Mouse (Mus musculus) intestine, embryonic 14.5 days (tissue): ENCODE measurements at regions not wholly inside any gene's neighbourhood (a gene's known extent, or its start where the extent isn't known, plus 50 kb on each side); places are given as distances from the start of the nearest gene placed in this dataset.
"Not testable (repeated sequence)": the region's sequence is repeated elsewhere in the genome, so short reads cannot be mapped to it uniquely, and the experiment has no call there.

Experiments used
- ATAC-seq: fragments of 200-750 bp; cut with Nextera tagmentation; replicated peaks from 2 replicates; pipeline ENCODE4 v1.8.0; 2017; ENCODE audit warnings: low read depth, moderate number of reproducible peaks, moderate TSS enrichment, moderate library complexity; ENCODE audit not compliant: low FRiP score, low TSS enrichment
- DNase-seq: peaks from one replicate; pipeline ENCODE4 v3.0.0-alpha.2; 2018; ENCODE audit warnings: low spot score
- H3K27ac ChIP-seq: fragments of 300-500 bp; sonication (generic); 2 replicates; pipeline ENCODE4 v1.5.1; 2014; ENCODE audit warnings: low read depth, mild to moderate bottlenecking, control low read depth
- H3K27me3 ChIP-seq: fragments of 300-500 bp; sonication (generic); replicated peaks from 2 replicates; pipeline ENCODE4 v1.6.1; 2014; ENCODE audit warnings: low read length, control low read depth; ENCODE audit not compliant: control insufficient read depth, insufficient read depth
- H3K36me3 ChIP-seq: fragments of 300-500 bp; sonication (generic); 2 replicates; pipeline ENCODE4 v1.6.1; 2014; ENCODE audit warnings: low read length, control low read depth; ENCODE audit not compliant: control insufficient read depth, insufficient read depth
- H3K4me1 ChIP-seq: fragments of 300-500 bp; sonication (generic); replicated peaks from 2 replicates; pipeline ENCODE4 v1.6.1; 2014; ENCODE audit warnings: low read length, control low read depth, mixed read lengths; ENCODE audit not compliant: control insufficient read depth, insufficient read depth
- H3K4me2 ChIP-seq: fragments of 300-500 bp; sonication (generic); 2 replicates; pipeline ENCODE4 v1.6.1; 2014; ENCODE audit warnings: low read length
- H3K4me3 ChIP-seq: fragments of 300-500 bp; sonication (generic); 2 replicates; pipeline ENCODE4 v1.5.1; 2014; ENCODE audit warnings: low read depth, low read length, control low read depth, mixed read lengths
- H3K9ac ChIP-seq: fragments of 300-500 bp; sonication (generic); 2 replicates; pipeline ENCODE4 v1.6.1; 2014; ENCODE audit warnings: mild to moderate bottlenecking, low read length
- H3K9me3 ChIP-seq: fragments of 300-500 bp; sonication (generic); 2 replicates; pipeline ENCODE4 v1.6.1; 2016; ENCODE audit warnings: low read length, control low read depth; ENCODE audit not compliant: control insufficient read depth
- WGBS: fragments of 180-500 bp; shearing (Covaris S2); extraction: QIAGEN DNeasy Blood & Tissue Kit; methylation state at CpG from one replicate; pipeline ENCODE4 v1.1.7; 2014; 5-methylcytosine and 5-hydroxymethylcytosine counted together

DNA sequence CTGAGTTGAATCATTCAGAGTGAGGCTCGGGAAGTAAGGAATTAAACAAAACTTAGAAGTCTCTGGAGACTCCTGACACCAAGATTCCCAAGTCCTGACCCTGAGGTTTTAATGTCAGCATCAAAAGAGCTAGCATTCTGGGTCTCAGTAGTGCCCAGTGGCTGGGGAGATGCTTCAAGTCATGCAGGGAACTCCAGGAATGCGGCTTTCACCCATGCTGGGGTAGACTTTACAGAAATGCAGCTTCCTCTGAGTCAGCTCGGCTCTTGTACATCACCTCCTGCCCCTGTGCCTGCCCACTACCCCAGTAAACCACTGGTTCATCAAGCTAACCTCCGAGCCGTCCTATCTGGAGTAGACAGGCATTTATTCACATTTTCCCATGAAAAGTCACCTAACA lies 269.5 kb downstream of the Eipr1 start:
- H3K4me3 ChIP-seq, result no peak overlapping the region
- no peaks in the 10 kb centered on the region for H3K9me3 ChIP-seq
- 64% methylated on average over 5 of the region's 5 CpGs for WGBS
- DNase-seq (no peak), ATAC-seq (no peak)
- H3K27ac ChIP-seq, result no peak overlapping the region
- no peak overlapping the region for H3K4me2 ChIP-seq
- no peaks in the 10 kb centered on the region for H3K4me1 ChIP-seq
- no peaks in the 10 kb centered on the region for H3K36me3 ChIP-seq
- no peaks in the 10 kb centered on the region for H3K27me3 ChIP-seq
- H3K9ac ChIP-seq, result no peak overlapping the region

DNA sequence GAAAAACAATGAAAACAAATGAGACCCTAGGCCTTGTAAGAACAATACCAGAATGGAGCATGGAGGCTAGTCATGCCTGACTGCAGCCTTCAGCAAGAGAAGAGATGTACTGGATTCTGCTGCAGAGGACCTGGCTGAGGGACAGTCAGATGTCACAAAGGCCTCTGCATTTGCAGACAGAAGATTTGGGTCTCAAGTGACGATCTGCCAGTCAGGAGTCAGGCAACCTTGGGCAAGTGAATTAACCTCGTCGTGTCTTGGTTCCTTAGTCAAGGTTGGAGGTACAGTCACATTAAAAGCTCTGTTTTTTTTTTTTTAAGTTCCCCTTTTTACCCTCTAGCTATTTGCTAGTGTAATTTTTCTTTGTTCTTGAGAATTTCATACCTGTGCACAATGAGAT lies 276.6 kb downstream of the Eipr1 start:
- H3K4me2 ChIP-seq, result no peak overlapping the region
- H3K4me1 ChIP-seq, result no peaks in the 10 kb centered on the region
- no peaks in the 10 kb centered on the region for H3K9me3 ChIP-seq
- H3K27ac ChIP-seq, result no peak overlapping the region
- no peaks in the 10 kb centered on the region for H3K27me3 ChIP-seq
- H3K4me3 ChIP-seq, result no peak overlapping the region
- H3K36me3 ChIP-seq, result no peaks in the 10 kb centered on the region
- DNase-seq, result no peak
- WGBS, result 78% methylated on average over 3 of the region's 3 CpGs
- H3K9ac ChIP-seq, result no peak overlapping the region
- no peak for ATAC-seq

DNA sequence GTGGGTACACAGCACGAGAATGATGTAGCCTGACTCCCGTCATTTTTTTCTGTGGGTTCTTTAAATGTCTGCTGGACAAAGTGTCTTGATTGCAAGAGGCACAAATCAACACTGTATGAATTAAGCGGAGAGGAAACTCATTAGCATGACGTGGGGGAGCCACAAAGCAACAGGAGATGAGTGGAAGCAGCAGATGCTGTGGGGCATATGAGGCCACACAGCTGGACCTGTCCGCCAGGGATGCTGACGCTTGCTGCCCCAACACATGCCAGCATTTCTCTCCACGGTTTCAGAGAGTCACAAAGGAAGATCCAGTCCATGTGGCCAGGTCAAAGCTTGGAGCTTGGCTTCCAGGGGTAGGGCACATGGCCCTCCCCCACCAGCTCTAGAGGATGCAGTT lies 277.9 kb downstream of the Eipr1 start:
- no peaks in the 10 kb centered on the region for H3K36me3 ChIP-seq
- H3K27ac ChIP-seq, result no peak overlapping the region
- no peak overlapping the region for H3K4me3 ChIP-seq
- DNase-seq (no peak), ATAC-seq (no peak)
- H3K4me2 ChIP-seq, result no peak overlapping the region
- H3K4me1 ChIP-seq, result no peaks in the 10 kb centered on the region
- 63% methylated on average over 7 of the region's 7 CpGs for WGBS
- H3K27me3 ChIP-seq, result no peaks in the 10 kb centered on the region
- no peak overlapping the region for H3K9ac ChIP-seq
- H3K9me3 ChIP-seq, result no peaks in the 10 kb centered on the region

DNA sequence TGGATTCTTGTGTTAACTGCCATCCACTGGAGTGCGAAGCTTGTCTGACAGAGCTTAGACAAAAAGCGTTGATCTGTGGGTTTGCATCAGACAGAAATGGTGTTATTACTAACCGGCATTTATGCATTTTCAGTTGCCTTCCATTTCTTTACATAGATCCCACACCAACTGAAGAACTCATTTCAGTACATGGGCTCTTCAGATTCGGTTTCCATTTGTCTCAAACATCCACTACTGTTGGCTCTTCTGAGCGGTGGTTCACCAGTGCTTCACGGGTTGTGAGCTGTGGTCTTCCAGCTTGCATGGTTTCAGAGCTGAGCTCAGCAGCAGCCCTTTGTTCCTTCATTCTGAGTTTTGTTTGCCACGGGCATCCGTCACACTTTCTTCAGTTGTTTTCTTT lies 294.4 kb downstream of the Eipr1 start:
- Histone ChIP-seq H3K4me1 (no peaks in the 10 kb centered on the region; the same call in 1 of the 2 replicates), H3K9ac (no peak overlapping the region), H3K4me3 (no peak overlapping the region), H3K27me3 (no peaks in the 10 kb centered on the region), H3K27ac (no peak overlapping the region), H3K36me3 (no peaks in the 10 kb centered on the region), H3K4me2 (no peak overlapping the region), H3K9me3 (no peaks in the 10 kb centered on the region)
- ATAC-seq (no peak), DNase-seq (no peak)
- 89% methylated on average over 8 of the region's 8 CpGs for WGBS

DNA sequence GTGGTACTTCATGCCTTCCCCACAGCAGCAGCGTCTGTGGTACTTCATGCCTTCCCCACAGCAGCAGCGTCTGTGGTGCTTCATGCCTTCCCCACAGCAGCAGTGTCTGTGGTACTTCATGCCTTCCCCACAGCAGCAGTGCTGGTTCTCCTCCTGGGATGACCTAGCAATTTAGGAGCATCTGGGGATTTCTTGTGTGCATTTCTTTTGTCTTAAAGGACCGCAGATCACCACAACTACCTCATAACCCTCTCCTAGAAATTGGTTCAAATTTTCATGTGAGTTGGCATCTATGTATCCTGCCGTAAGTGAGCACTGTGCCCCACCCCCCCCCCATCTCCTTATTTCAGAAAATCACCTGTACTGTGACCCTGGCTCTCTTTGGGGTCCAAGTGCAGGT lies 297.0 kb downstream of the Eipr1 start:
- not testable (repeated sequence) for H3K27me3 ChIP-seq, H3K36me3 ChIP-seq, H3K9me3 ChIP-seq, DNase-seq, H3K4me3 ChIP-seq, H3K9ac ChIP-seq, H3K4me1 ChIP-seq, H3K4me2 ChIP-seq, ATAC-seq
- 57% methylated on average over 2 of the region's 4 CpGs for WGBS
- H3K27ac ChIP-seq, result peak overlapping the region; percentile 59; the same call in 1 of the 2 replicates

DNA sequence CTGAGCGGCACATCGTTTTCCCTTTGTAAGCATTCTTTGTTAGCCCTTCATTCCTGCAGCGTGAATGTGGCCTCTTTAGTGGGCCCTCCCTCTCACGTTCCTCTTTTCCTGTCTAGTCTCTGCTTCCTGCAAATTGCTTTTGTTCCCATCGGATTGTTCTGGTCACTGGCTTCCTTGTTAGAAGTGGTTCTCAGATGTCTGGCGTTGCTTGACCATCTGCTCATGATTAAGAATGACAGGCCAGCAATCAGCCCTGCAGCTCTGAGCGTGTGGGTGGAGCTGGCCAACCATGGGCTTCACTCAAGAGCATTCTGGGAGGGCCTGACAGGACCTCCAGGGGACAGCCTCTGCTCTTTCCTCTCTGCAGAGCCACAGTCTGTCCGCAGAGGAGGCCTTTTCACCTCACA lies 297.5 kb downstream of the Eipr1 start:
- ATAC-seq, result no peak
- H3K4me3 ChIP-seq, result no peak overlapping the region
- no peaks in the 10 kb centered on the region; the same call in 1 of the 2 replicates for H3K4me1 ChIP-seq
- WGBS, result 20% methylated on average over 8 of the region's 8 CpGs
- H3K36me3 ChIP-seq, result no peaks in the 10 kb centered on the region
- H3K4me2 ChIP-seq, result no peak overlapping the region
- DNase-seq, result peak; percentile 63
- H3K27me3 ChIP-seq, result no peaks in the 10 kb centered on the region
- no peaks in the 10 kb centered on the region for H3K9me3 ChIP-seq
- H3K27ac ChIP-seq, result peak overlapping the region; percentile 59; the same call in 1 of the 2 replicates
- H3K9ac ChIP-seq, result no peak overlapping the region

DNA sequence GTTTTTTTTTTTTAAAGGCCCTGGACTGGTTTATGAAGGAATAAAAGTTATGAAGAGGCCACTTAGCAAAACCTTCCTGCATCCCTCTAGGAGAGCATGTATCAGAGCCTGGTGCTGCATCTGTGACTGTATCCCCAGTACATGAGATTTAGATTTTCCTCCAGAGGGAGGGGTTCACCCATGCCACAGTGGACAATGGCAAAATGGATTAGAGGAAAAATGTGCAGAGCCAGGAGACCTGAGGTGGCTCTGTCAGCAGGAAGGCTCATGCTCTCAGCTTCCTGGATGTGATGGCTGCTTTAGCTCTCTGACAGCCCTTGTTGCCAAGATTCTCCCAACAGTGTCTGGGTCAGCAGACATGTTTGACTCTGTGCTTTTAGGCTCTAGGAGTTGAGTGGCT lies 298.2 kb downstream of the Eipr1 start:
- Histone ChIP-seq H3K27me3 (no peaks in the 10 kb centered on the region), H3K4me3 (no peak overlapping the region), H3K9me3 (no peaks in the 10 kb centered on the region), H3K9ac (no peak overlapping the region), H3K4me1 (no peaks in the 10 kb centered on the region; the same call in 1 of the 2 replicates), H3K36me3 (no peaks in the 10 kb centered on the region), H3K4me2 (no peak overlapping the region), H3K27ac (no peak overlapping the region)
- no peak for DNase-seq
- ATAC-seq, result no peak

DNA sequence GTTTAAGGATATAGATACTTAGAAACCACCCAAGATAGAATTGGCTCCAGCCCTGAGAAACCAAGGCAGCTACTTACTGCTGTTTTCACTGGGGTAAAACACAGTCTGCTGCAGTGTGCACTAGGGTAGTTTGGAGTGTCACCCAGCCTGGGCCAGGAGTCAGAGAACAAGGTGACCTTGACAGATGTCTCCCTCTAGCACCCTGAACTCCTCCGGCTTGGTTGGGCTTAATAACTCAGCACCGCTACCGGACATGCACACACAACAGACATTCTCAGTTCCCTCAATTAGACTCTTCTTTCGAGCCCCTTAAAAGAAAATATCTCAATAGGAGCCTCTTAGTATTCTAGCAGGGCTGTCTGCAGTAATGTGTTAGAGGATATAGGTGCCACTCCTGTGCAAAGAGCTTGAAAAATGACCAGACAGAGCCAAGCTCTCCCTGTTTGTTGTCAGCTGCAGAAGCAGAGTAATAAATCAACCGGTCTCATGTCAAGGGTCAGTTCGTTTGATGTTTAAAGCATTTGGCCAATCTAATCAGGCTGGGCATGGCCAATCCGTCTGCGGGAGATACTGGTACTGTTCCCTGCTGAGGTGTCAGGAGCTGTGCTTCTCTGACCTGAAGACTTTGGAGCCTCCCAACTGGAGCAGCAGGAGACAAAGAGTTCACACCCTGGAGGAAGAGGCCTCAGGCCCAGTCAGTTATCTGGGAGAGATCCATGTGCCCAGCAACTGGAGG lies 299.1 kb downstream of the Eipr1 start:
- ATAC-seq (no peak), DNase-seq (no peak)
- 28% methylated on average over 8 of the region's 8 CpGs for WGBS

DNA sequence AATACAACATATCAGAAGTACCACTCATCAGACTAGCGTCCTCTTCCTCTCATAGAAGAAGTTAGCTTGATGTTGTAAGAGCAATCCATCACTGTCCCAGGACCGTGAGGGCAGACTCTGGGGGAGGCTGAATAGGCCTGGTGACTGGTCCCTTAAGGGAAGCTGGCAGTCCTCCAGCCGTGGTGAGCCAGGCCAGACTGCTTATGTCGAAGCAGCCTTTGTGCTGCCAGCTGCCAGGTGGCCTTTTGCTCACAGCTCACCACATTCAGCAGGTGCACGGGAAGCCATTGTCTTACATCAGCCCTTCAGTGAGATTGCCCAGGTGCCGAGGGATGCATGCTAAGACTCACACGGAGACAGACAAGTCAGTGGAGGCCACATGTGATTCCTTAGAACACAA lies 302.8 kb downstream of the Eipr1 start:
- Histone ChIP-seq H3K27ac (no peak overlapping the region), H3K4me3 (no peak overlapping the region), H3K9ac (no peak overlapping the region), H3K4me2 (no peak overlapping the region), H3K4me1 (no peaks in the 10 kb centered on the region; the same call in 1 of the 2 replicates), H3K27me3 (no peaks in the 10 kb centered on the region), H3K9me3 (no peaks in the 10 kb centered on the region), H3K36me3 (no peaks in the 10 kb centered on the region)
- 37% methylated on average over 7 of the region's 7 CpGs for WGBS
- no peak for ATAC-seq
- no peak for DNase-seq

More for the DNA sequence above, 299.1 kb downstream of the Eipr1 start:
- no peak overlapping the region for H3K4me2 ChIP-seq
- H3K9me3 ChIP-seq, result no peaks in the 10 kb centered on the region
- H3K36me3 ChIP-seq, result no peaks in the 10 kb centered on the region
- no peak overlapping the region for H3K27ac ChIP-seq
- H3K27me3 ChIP-seq, result no peaks in the 10 kb centered on the region
- no peak overlapping the region for H3K4me3 ChIP-seq
- no peaks in the 10 kb centered on the region; the same call in 1 of the 2 replicates for H3K4me1 ChIP-seq
- H3K9ac ChIP-seq, result no peak overlapping the region
